Mouse (Mus musculus) forebrain, postnatal 0 days (tissue): ENCODE measurements around the gene Nkx2-9. TPM values are rescaled to one million over a fixed set of nuclear protein-coding genes. Genes with fewer than 3 reads are reported as not detected.

ENCODE experiments used
- ATAC-seq: fragments of 200-750 bp; cut with Nextera tagmentation; 2 replicates; pipeline ENCODE4 v1.8.0; 2017; ENCODE audit warnings: mild to moderate bottlenecking, moderate library complexity
- DNase-seq: peaks from one replicate; pipeline ENCODE4 v3.0.0-alpha.2; 2015
- H3K27ac ChIP-seq: fragments of 300-500 bp; sonication (generic); 2 replicates; pipeline ENCODE4 v1.5.1; 2014; ENCODE audit warnings: low read depth, mild to moderate bottlenecking, antibody characterized with exemption, low read length, moderate library complexity, mixed read lengths
- H3K27me3 ChIP-seq: fragments of 300-500 bp; sonication (generic); 2 replicates; pipeline ENCODE4 v1.6.1; 2014; ENCODE audit warnings: mild to moderate bottlenecking, low read length, mixed read lengths; ENCODE audit not compliant: insufficient read depth
- H3K36me3 ChIP-seq: fragments of 300-500 bp; sonication (generic); 2 replicates; pipeline ENCODE4 v1.6.1; 2014; ENCODE audit warnings: mild to moderate bottlenecking, moderate library complexity; ENCODE audit not compliant: insufficient read depth
- H3K4me1 ChIP-seq: fragments of 300-500 bp; sonication (generic); 2 replicates; pipeline ENCODE4 v1.6.1; 2014; ENCODE audit warnings: antibody characterized with exemption; ENCODE audit not compliant: insufficient read depth
- H3K4me2 ChIP-seq: fragments of 300-500 bp; sonication (generic); 2 replicates; pipeline ENCODE4 v1.6.1; 2014; ENCODE audit warnings: low read depth, mild to moderate bottlenecking, moderate library complexity
- H3K4me3 ChIP-seq: fragments of 300-500 bp; sonication (generic); 2 replicates; pipeline ENCODE4 v1.5.1; 2014; ENCODE audit warnings: low read depth, low read length, mixed read lengths
- H3K9ac ChIP-seq: fragments of 300-500 bp; sonication (generic); 2 replicates; pipeline ENCODE4 v1.6.1; 2014; ENCODE audit warnings: mild to moderate bottlenecking
- H3K9me3 ChIP-seq: fragments of 300-500 bp; sonication (generic); 2 replicates; pipeline ENCODE4 v1.6.1; 2016; ENCODE audit warnings: low read length
- CTCF ChIP-seq: sonication (generic); IDR thresholded peaks from 2 replicates; pipeline ENCODE4 v1.5.1; 2016; ENCODE audit warnings: antibody characterized with exemption, control low read depth, low read depth
- WGBS: fragments of 180-500 bp; shearing (Covaris S2); extraction: QIAGEN DNeasy Blood & Tissue Kit; methylation state at CpG from one replicate; pipeline ENCODE4 v1.1.7; 2014; 5-methylcytosine and 5-hydroxymethylcytosine counted together
- polyA plus RNA-seq: library from polyadenylated mRNA; unstranded; fragments of >200 nt; fragmentation: Nextera tagmentation; extraction: Ambion mirVana; gene quantifications from 2 replicates; pipeline ENCODE4 v1.2.1, GENCODE M21; 2015
- total RNA-seq: library from RNA; depleted of rRNA; stranded (reverse); fragments of >200 nt; gene quantifications from 2 replicates; pipeline ENCODE4 v1.2.3, GENCODE M21; 2014; rRNA removed

Nkx2-9 gene
- total RNA-seq (not detected in 2 replicates), polyA plus RNA-seq (not detected in 2 replicates)

- Histone ChIP-seq H3K9me3 (no peaks in the 10 kb centered on the region), H3K9ac (no peak within 1 kb of the TSS), H3K4me2 (peak within 1 kb of the TSS; percentile 63), H3K27ac (no peak within 1 kb of the TSS), H3K27me3 (peaks cover 78% of the 10 kb centered on the region), H3K36me3 (no peaks in the 10 kb centered on the region), H3K4me1 (0 out of 2 replicates have a peak, but pooled peaks cover 6% of the 10 kb centered on the region), H3K4me3 (peak within 1 kb of the TSS; percentile 30)
- no peak for DNase-seq
- under 1% methylated on average over 40 of the region's 40 CpGs for WGBS
- ATAC-seq = no peak
- TF ChIP-seq CTCF = no peak
Observed at GRCm38 (mm10) chr12:56612761-56613437, at the start of gene Nkx2-9. Gene Nkx2-9 (minus strand): TSS chr12:56613284.

GRCm38 (mm10) chr12:56637181-56637566, 24.1 kb upstream of the Nkx2-9 start:
- Histone ChIP-seq H3K9ac (no peak overlapping the region), H3K4me2 (peak overlapping the region; percentile 39), H3K4me3 (no peak overlapping the region), H3K9me3 (no peaks in the 10 kb centered on the region), H3K4me1 (no peaks in the 10 kb centered on the region), H3K27me3 (no peaks in the 10 kb centered on the region), H3K27ac (no peak overlapping the region), H3K36me3 (no peaks in the 10 kb centered on the region)
- TF ChIP-seq CTCF = peak; percentile 63
- DNase-seq = peak; percentile 81
- peak; percentile 86 for ATAC-seq
- WGBS = 9% methylated on average over 5 of the region's 5 CpGs

- no peaks in the 10 kb centered on the region for H3K4me1 ChIP-seq
- H3K9me3 ChIP-seq = no peaks in the 10 kb centered on the region
- H3K36me3 ChIP-seq = no peaks in the 10 kb centered on the region
- peak overlapping the region; percentile 23; the same call in 1 of the 2 replicates for H3K4me3 ChIP-seq
- no peak overlapping the region for H3K27ac ChIP-seq
- DNase-seq (peak; percentile 87), ATAC-seq (peak; percentile 93)
- H3K27me3 ChIP-seq = no peaks in the 10 kb centered on the region
- peak; percentile 86 for TF ChIP-seq CTCF
- H3K4me2 ChIP-seq = peak overlapping the region; percentile 39
- 18% methylated on average over 14 of the region's 14 CpGs for WGBS
- no peak overlapping the region for H3K9ac ChIP-seq
Observed at GRCm38 (mm10) chr12:56636534-56637180, 23.6 kb upstream of the Nkx2-9 start.

GRCm38 (mm10) chr12:56616088-56616487, 3.0 kb upstream of the Nkx2-9 start:
- TF ChIP-seq CTCF = no peak
- Histone ChIP-seq H3K4me2 (no peak overlapping the region), H3K27ac (no peak overlapping the region), H3K4me3 (no peak overlapping the region), H3K27me3 (peaks cover 77% of the 10 kb centered on the region), H3K36me3 (no peaks in the 10 kb centered on the region), H3K9me3 (no peaks in the 10 kb centered on the region), H3K9ac (no peak overlapping the region), H3K4me1 (0 out of 2 replicates have a peak, but pooled peaks cover 6% of the 10 kb centered on the region)
- ATAC-seq (no peak), DNase-seq (no peak)
- WGBS = 14% methylated on average over 1 of the region's 1 CpGs

GRCm38 (mm10) chr12:56615391-56615790, 2.3 kb upstream of the Nkx2-9 start:
- 8% methylated on average over 6 of the region's 6 CpGs for WGBS
- Histone ChIP-seq H3K9me3 (no peaks in the 10 kb centered on the region), H3K27me3 (peaks cover 77% of the 10 kb centered on the region), H3K4me3 (no peak overlapping the region), H3K4me1 (0 out of 2 replicates have a peak, but pooled peaks cover 6% of the 10 kb centered on the region), H3K36me3 (no peaks in the 10 kb centered on the region), H3K9ac (no peak overlapping the region), H3K4me2 (no peak overlapping the region), H3K27ac (no peak overlapping the region)
- TF ChIP-seq CTCF = no peak
- ATAC-seq (no peak), DNase-seq (no peak)

GRCm38 (mm10) chr12:56614513-56614912, 1.4 kb upstream of the Nkx2-9 start:
- H3K4me1 ChIP-seq = 0 out of 2 replicates have a peak, but pooled peaks cover 6% of the 10 kb centered on the region
- no peaks in the 10 kb centered on the region for H3K9me3 ChIP-seq
- H3K9ac ChIP-seq = no peak overlapping the region
- DNase-seq (no peak), ATAC-seq (peak; percentile 8; the same call in 1 of the 2 replicates)
- no peaks in the 10 kb centered on the region for H3K36me3 ChIP-seq
- H3K27me3 ChIP-seq = peaks cover 78% of the 10 kb centered on the region
- 1% methylated on average over 21 of the region's 21 CpGs for WGBS
- no peak overlapping the region for H3K4me3 ChIP-seq
- no peak for TF ChIP-seq CTCF
- H3K27ac ChIP-seq = no peak overlapping the region
- no peak overlapping the region for H3K4me2 ChIP-seq
